Mouse (Mus musculus) lung, embryonic 14.5 days (tissue): ENCODE data around the gene Tex50. TPM values are rescaled to one million over a fixed set of nuclear protein-coding genes. Genes with fewer than 3 reads are reported as not detected.
A peak's percentile ranks its signal among the peaks of the same experiment; 100 is the strongest.

ENCODE experiments used
- ATAC-seq: fragments of 200-750 bp; cut with Nextera tagmentation; 2 replicates; pipeline ENCODE4 v1.8.0; 2017; ENCODE audit warnings: mild to moderate bottlenecking, moderate TSS enrichment, moderate library complexity; ENCODE audit not compliant: insufficient read depth
- DNase-seq: peaks from one replicate; pipeline ENCODE4 v3.0.0-alpha.2; 2015
- H3K27ac ChIP-seq: fragments of 300-500 bp; sonication (generic); 2 replicates; pipeline ENCODE4 v1.5.1; 2014; ENCODE audit warnings: low read depth, mild to moderate bottlenecking, moderate library complexity
- H3K27me3 ChIP-seq: fragments of 300-500 bp; sonication (generic); 2 replicates; pipeline ENCODE4 v1.6.1; 2014; ENCODE audit warnings: low read length, control low read depth; ENCODE audit not compliant: insufficient read depth
- H3K36me3 ChIP-seq: fragments of 300-500 bp; sonication (generic); 2 replicates; pipeline ENCODE4 v1.6.1; 2014; ENCODE audit warnings: control low read depth; ENCODE audit not compliant: insufficient read depth
- H3K4me1 ChIP-seq: fragments of 300-500 bp; sonication (generic); 2 replicates; pipeline ENCODE4 v1.6.1; 2014; ENCODE audit warnings: antibody characterized with exemption, control low read depth; ENCODE audit not compliant: insufficient read depth
- H3K4me2 ChIP-seq: fragments of 300-500 bp; sonication (generic); 2 replicates; pipeline ENCODE4 v1.6.1; 2014; ENCODE audit warnings: mild to moderate bottlenecking
- H3K4me3 ChIP-seq: fragments of 300-500 bp; sonication (generic); 2 replicates; pipeline ENCODE4 v1.5.1; 2014; ENCODE audit warnings: low read depth, low read length
- H3K9ac ChIP-seq: fragments of 300-500 bp; sonication (generic); 2 replicates; pipeline ENCODE4 v1.6.1; 2014
- H3K9me3 ChIP-seq: fragments of 300-500 bp; sonication (generic); 2 replicates; pipeline ENCODE4 v1.6.1; 2016; ENCODE audit warnings: low read depth, low read length, control low read depth
- CTCF ChIP-seq: IDR thresholded peaks from 2 replicates; pipeline ENCODE4 v1.5.1; 2016; ENCODE audit warnings: antibody characterized with exemption, low read depth
- WGBS: fragments of 180-500 bp; shearing (Covaris S2); extraction: QIAGEN DNeasy Blood & Tissue Kit; methylation state at CpG from one replicate; pipeline ENCODE4 v1.1.7; 2014; 5-methylcytosine and 5-hydroxymethylcytosine counted together
- polyA plus RNA-seq: library from polyadenylated mRNA; unstranded; fragments of >200 nt; fragmentation: Nextera tagmentation; extraction: Ambion mirVana; gene quantifications from 2 replicates; pipeline ENCODE4 v1.2.1, GENCODE M21; 2014

Gene Tex50
- polyA plus RNA-seq, 1 experiment from 2014 or later = not detected

DNA sequence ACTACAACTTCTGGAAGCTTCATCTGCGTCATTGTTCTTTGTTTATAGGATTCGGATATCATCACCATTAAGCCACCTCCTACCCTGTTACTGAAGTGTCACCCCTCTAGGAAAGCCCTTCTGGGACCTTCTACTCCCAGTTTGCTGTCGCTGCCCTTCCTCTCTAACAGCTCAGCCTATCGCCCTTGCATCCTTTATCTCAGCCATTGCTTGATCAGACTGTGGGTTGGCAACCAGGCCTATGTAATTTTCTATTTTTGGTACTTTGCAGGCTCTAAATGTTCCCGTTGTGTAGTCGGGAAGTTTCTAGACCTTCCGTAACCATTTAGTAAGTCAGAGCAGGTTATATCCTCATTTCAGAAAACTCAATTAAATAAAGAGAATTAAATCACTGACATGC is 15.9 kb downstream of the Tex50 start:
- Histone ChIP-seq H3K4me2 (no peak overlapping the region), H3K4me1 (no peaks in the 10 kb centered on the region), H3K9me3 (no peaks in the 10 kb centered on the region), H3K4me3 (no peak overlapping the region), H3K36me3 (no peaks in the 10 kb centered on the region), H3K9ac (no peak overlapping the region), H3K27ac (no peak overlapping the region), H3K27me3 (no peaks in the 10 kb centered on the region)
- 82% methylated on average over 7 of the region's 7 CpGs for WGBS
- no peak for TF ChIP-seq CTCF
- no peak for DNase-seq
- ATAC-seq = no peak

GRCm38 (mm10) chr1:161142531-161143159 is 16.5 kb downstream of the Tex50 start, which contains the start of gene Ankrd45:
Gene Ankrd45, plus strand, starts transcription at chr1:161142691.
- Histone ChIP-seq H3K4me1 (no peaks in the 10 kb centered on the region), H3K4me3 (peak within 1 kb of the TSS; percentile 41), H3K27ac (no peak within 1 kb of the TSS), H3K9ac (peak within 1 kb of the TSS; percentile 48), H3K27me3 (no peaks in the 10 kb centered on the region), H3K9me3 (no peaks in the 10 kb centered on the region), H3K4me2 (peak within 1 kb of the TSS; percentile 80), H3K36me3 (no peaks in the 10 kb centered on the region)
- peak; percentile 92 for ATAC-seq
- DNase-seq = peak; percentile 69
- 4% methylated on average over 33 of the region's 33 CpGs for WGBS
- no peak for TF ChIP-seq CTCF

GRCm38 (mm10) chr1:161140026-161140762 is 18.9 kb downstream of the Tex50 start:
- DNase-seq (no peak), ATAC-seq (0 out of 2 replicates have a peak, but pooled peaks have one; percentile 59)
- H3K4me3 ChIP-seq = no peak overlapping the region

DNA sequence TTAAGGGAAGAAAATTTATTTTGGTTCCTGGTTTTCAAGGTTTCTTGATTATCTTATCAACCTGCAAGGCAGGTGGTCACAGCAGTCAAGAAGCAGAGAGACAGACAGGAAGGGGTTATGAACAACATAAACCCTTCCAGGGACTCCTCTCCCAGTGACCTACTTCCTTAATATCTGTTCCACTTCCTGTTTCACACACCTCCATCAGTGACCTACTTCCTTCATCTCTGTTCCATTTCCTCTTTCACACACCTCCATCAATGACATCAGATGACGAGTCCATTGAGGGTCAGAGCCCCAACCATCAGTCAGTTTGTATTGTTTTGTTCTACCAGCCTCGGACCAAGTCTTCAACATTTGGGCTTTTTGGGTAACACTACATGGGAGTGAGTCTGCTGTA is 19.6 kb downstream of the Tex50 start:
- DNase-seq (no peak), ATAC-seq (no peak)
- no peaks in the 10 kb centered on the region for H3K27me3 ChIP-seq
- TF ChIP-seq CTCF = no peak
- H3K9ac ChIP-seq = no peak overlapping the region
- no peaks in the 10 kb centered on the region for H3K4me1 ChIP-seq
- H3K27ac ChIP-seq = no peak overlapping the region
- H3K4me2 ChIP-seq = no peak overlapping the region
- no peaks in the 10 kb centered on the region for H3K9me3 ChIP-seq
- 79% methylated on average over 2 of the region's 2 CpGs for WGBS
- no peak overlapping the region for H3K4me3 ChIP-seq
- H3K36me3 ChIP-seq = no peaks in the 10 kb centered on the region

More at GRCm38 (mm10) chr1:161140026-161140762, 18.9 kb downstream of the Tex50 start:
- Histone ChIP-seq H3K27me3 (no peaks in the 10 kb centered on the region), H3K4me1 (no peaks in the 10 kb centered on the region), H3K4me2 (no peak overlapping the region), H3K27ac (no peak overlapping the region), H3K9me3 (no peaks in the 10 kb centered on the region), H3K36me3 (no peaks in the 10 kb centered on the region), H3K9ac (no peak overlapping the region)
- WGBS = 77% methylated on average over 9 of the region's 9 CpGs
- TF ChIP-seq CTCF = no peak

- ATAC-seq = peak; percentile 98
- under 1% methylated on average over 41 of the region's 41 CpGs for WGBS
Observed at GRCm38 (mm10) chr1:161130726-161131664, 28.1 kb downstream of the Tex50 start, which contains the start of gene Klhl20. Gene Klhl20, minus strand, starts transcription at chr1:161131511.

DNA sequence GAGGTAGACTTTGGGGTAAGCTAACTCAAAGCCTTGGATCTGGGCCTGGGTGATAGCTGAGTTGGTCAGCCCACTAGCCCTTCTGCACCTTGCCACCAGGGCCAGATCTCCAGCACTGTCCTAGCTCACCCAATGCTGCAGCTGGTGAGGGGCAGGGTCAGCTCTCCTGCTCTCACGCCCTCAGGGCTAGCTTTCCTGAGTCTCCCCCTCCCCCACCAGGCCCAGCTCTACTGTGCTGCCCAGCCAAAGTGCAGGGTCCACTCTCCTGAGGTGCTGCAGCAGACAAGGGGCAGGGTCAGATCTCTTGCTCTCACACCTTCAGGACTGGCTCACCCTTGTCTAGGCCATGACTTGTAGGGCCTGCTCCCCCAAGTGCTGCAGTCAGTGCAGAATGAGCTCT is 32.7 kb downstream of the Tex50 start:
- H3K27me3 ChIP-seq = no peaks in the 10 kb centered on the region
- DNase-seq (no peak), ATAC-seq (no peak)
- WGBS = 80% methylated on average over 1 of the region's 1 CpGs
- no peak overlapping the region for H3K9ac ChIP-seq
- H3K4me1 ChIP-seq = no peaks in the 10 kb centered on the region
- H3K9me3 ChIP-seq = no peaks in the 10 kb centered on the region
- TF ChIP-seq CTCF = no peak
- no peak overlapping the region for H3K27ac ChIP-seq
- H3K4me2 ChIP-seq = no peak overlapping the region
- no peak overlapping the region for H3K4me3 ChIP-seq
- no peaks in the 10 kb centered on the region for H3K36me3 ChIP-seq

More at GRCm38 (mm10) chr1:161130726-161131664, 28.1 kb downstream of the Tex50 start, which contains the start of gene Klhl20:
- H3K4me3 ChIP-seq = peak within 1 kb of the TSS; percentile 82
- peak within 1 kb of the TSS; percentile 89 for H3K9ac ChIP-seq
- peak; percentile 99 for DNase-seq
- H3K4me2 ChIP-seq = peak within 1 kb of the TSS; percentile 82
- TF ChIP-seq CTCF = no peak
- no peaks in the 10 kb centered on the region for H3K9me3 ChIP-seq
- peak within 1 kb of the TSS; percentile 86 for H3K27ac ChIP-seq
- H3K4me1 ChIP-seq = no peaks in the 10 kb centered on the region
- no peaks in the 10 kb centered on the region for H3K36me3 ChIP-seq
- no peaks in the 10 kb centered on the region for H3K27me3 ChIP-seq
